Mouse (Mus musculus) gastrocnemius, postnatal 4 days (tissue): ENCODE results near the gene Clps. TPM values are rescaled to one million over a fixed set of nuclear protein-coding genes. Genes with fewer than 3 reads are reported as not detected.
"Not testable (repeated sequence)": the region's sequence is repeated elsewhere in the genome, so short reads cannot be mapped to it uniquely, and the experiment has no call there.

Experiments used
- DNase-seq, 2 experiments: peaks; one replicate each; pipeline ENCODE4 v3.0.0; 2021 to 2022; ENCODE audit warnings: low spot score in 2 of 2, mixed read lengths in 2 of 2
- long read RNA-seq, 2 experiments: library from polyadenylated mRNA; stranded (forward); transcript quantifications; one replicate each; pipeline ENCODE4 v2.0.0; 2021
- total RNA-seq, 2 experiments: library from RNA; stranded (reverse); gene quantifications; 2 replicates each; pipeline ENCODE4 v1.2.3; 2021

Clps gene
- not detected for total RNA-seq
- long read RNA-seq, experiment 1: 0 reads
- long read RNA-seq, experiment 2: 0 reads

- DNase-seq: no peak
These were observed at the start of gene Clps for GRCm38 (mm10) chr17:28560598-28560997. TSS of gene Clps (minus strand) at chr17:28560766.

DNA sequence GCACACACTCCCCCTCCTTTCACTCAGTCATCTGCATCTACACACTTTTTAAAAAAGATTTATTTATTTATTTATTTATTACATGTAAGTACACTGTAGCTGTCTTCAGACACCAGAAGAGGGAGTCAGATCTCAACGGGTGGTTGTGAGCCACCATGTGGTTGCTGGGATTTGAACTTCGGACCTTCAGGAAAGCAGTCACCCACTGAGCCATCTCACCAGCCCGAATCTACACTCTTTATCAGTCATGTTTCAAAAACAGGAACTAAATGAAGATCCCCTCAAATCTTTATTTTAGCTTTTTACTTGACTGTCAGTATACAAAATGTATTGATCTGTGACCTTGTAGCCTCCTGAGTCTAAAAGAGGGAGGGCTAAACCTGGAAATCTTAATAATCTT, 49.0 kb upstream of the Clps start:
- no peak for DNase-seq

DNA sequence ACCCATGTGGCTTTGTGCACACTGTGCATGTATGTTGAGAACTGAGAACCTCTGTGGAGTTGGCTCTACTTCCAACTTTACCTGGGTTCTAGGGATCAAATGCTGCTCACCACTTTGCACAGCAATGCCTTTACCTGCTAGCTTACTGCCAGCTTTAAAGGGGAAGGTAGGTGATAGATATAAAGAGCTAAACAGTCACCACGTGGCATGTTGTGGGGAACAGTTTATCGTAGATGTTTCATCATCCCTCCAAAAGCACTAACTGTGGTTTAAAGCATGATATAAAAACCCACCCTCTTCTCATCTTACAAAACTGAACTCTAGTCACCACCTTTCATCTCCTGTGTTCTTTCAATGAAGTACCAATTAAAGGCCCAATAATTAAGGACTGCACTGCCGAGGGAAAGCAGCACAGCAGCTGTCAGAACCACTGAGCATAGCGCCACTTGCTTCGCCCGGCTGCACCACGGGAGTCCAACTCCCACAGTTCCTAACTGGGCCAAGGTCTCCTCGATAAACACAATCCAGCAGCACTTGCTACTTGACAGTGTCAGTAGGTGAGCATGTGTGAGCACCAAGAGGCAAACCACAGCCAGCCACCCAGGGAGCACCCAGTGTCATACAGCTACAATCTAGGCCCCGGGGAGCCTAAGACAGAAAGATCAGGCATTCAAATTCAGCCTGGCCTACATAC, 41.1 kb upstream of the Clps start:
- DNase-seq: no peak

- no peak for DNase-seq
These were observed 40.2 kb upstream of the Clps start for GRCm38 (mm10) chr17:28600780-28601179.

GRCm38 (mm10) chr17:28593965-28594364, 33.4 kb upstream of the Clps start:
- no peak for DNase-seq

DNA sequence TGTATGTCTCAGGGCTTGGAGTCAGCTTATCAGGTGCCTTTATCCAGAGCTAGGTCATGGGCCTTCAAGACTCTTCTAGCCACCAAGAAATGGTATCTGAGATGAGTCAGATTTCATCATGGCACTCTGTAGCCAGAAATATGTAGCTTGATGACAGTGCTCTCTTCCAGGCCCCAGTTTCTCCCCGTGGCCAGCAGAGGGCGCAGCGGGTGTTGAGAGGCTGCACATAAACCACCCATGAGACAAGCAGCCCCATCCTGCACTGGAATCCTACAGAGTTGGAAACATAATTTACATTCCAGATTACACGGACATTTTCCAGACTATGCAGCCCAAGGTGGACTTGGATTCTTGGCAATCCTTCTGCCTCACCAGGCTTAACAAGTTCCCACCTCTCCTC, 32.4 kb upstream of the Clps start:
- peak; percentile 50 to 75 for DNase-seq

DNA sequence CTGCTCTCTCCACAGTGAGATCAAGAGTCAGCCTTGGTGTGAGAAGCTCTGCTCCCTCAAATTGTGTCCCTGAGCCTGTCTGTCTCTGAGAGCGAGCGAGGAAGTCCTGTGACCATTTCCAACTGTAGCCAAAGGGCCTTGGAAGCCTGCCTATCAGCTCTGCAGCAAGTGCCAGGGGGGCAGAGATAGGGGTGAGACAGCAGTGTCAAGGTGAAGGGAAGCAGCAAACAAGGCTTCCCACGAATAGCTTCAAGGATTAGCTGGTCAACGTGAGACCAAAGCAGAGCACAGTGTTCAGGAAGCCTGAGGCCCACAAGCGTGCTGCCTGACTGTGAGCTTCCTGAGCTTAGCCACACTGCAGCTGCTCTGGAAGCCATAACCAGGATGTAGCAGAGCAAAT, 30.9 kb upstream of the Clps start:
- no peak for DNase-seq

- no peak for DNase-seq
These were observed 30.0 kb upstream of the Clps start for GRCm38 (mm10) chr17:28590596-28590995.

DNA sequence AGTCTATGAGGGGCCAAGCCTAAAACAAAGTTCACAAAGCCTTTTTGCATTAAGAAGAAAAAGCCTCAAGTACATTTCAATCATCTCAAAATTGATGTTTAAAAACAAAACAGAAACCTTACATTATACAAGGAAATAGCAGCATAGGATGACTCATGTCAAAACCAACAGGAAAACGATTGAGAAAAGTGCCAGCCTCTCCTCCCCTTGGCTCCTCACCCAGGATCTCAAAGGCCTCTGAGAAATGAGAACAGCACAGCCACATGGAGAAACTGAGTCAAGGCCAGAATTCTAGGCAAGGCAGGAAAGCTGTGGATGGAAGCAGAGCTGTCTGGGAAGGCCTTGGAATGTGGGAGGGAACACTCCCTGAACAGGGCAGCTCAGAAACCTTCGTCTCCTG, 28.0 kb upstream of the Clps start:
- DNase-seq: no peak

- no peak for DNase-seq
These were observed 25.9 kb upstream of the Clps start for GRCm38 (mm10) chr17:28586509-28586908.

- DNase-seq: no peak
These were observed 20.5 kb upstream of the Clps start for GRCm38 (mm10) chr17:28581056-28581455.

GRCm38 (mm10) chr17:28580396-28580795, 19.8 kb upstream of the Clps start:
- peak; percentile 32 to 71 for DNase-seq

DNA sequence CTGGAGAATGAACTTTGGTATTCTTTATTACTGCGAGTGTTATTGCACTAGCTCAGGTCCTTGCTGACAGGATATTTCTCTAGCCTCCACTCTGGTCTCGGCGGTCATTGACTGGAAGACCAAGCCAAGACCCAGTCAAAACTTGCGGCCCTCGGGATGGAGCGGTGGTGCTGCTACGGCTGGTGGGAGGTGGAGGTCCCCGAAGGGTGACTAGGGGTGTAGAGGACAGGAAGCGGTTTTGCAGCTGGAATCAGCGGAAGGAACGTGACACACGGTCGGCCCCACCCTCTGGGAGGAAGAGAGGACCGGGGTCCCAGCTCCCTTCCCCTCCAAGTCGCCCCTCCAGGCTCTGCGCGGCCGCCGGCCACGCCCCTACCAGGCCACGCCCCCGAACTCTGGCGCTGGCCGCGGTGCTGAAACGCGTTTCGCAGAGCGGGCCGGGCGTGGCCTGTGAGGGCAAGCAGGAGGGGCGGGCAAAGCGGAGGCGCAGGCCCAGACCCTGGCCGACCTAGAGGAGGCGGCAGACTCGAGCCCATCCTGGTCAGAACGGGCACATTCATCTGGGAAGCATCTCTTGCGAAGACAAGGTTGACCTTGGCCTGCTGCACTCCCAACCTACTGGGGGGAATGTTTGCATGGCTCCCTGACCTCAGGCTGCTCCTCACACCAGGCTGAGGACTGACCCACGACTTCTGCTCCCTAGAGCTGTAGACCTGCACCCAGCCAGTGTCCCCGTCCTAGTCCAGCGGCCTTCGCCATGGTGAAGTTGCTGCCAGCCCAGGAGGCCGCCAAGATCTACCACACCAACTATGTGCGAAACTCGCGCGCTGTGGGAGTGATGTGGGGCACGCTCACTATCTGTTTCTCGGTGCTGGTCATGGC, 14.9 kb upstream of the Clps start, which contains the start of gene Lhfpl5:
Gene Lhfpl5 (plus strand): TSS at position 398 of the 882 bp plus-strand sequence.
- peak; percentile 39 to 46 for DNase-seq

- no peak for DNase-seq
These were observed 12.4 kb upstream of the Clps start for GRCm38 (mm10) chr17:28572941-28573340.

DNA sequence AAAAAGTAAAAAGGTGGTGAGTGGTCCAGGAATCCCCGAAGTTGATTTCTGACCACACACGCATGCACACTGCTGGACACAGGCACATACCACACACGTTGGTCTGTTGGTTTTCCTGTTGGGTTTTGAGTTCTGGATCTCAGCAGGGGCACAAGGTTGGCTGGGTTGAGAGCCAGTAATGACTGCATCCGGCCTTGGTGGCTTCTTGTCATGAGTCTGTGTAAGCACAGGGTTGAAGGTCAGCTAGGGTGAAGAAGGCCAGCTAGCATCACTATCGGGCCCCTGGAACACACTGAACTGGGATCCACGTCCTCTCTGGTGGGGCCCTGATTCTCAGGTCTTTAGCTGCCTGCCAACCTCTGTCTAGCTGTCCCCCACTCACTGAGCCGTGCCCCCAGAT, 12.0 kb upstream of the Clps start:
- DNase-seq: no peak

DNA sequence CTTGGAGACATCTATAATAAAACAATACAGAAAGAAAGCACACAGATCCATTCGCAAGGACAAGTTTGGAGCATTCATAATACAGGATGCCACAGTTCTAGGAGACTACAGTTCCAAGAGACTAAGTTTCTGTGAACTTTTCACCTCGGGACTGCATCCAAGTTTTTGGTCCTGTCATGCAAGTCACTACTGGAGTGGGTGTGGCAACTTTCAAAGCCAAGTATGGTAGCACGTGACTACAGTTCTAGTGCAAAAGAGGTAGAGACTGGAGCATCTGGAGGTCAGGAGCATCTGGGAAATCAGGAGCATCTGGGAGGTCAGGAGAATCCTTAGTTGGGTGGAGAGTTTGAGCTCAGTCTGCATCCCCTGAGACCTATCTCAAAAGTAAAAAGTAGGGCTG, 11.3 kb upstream of the Clps start:
- no peak for DNase-seq

GRCm38 (mm10) chr17:28567541-28567940, 7.0 kb upstream of the Clps start:
- DNase-seq: no peak

- DNase-seq: no peak
These were observed 4.6 kb upstream of the Clps start for GRCm38 (mm10) chr17:28565181-28565580.

GRCm38 (mm10) chr17:28561613-28562012, 1.0 kb upstream of the Clps start:
- no peak for DNase-seq

DNA sequence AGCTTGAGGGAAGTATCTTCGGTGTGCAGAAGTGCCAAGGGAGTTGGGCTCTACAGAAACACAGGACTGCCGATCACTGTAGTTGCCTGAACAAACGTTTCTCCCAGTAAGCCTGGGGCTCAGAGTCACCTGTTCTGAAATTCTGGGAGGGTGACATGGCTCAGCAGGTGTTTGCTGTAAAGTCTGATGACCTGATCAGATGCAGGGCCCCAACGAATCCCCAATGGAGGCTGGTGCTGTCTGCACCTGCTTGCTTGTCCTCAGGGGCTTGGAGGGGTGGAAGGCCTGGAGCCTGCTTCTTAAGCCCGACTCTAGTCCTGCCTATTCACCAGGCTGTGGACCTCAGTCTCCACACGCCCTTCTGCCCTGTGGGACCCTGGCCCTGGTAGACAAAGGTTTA, 2.8 kb downstream of the Clps start:
- DNase-seq: no peak

DNA sequence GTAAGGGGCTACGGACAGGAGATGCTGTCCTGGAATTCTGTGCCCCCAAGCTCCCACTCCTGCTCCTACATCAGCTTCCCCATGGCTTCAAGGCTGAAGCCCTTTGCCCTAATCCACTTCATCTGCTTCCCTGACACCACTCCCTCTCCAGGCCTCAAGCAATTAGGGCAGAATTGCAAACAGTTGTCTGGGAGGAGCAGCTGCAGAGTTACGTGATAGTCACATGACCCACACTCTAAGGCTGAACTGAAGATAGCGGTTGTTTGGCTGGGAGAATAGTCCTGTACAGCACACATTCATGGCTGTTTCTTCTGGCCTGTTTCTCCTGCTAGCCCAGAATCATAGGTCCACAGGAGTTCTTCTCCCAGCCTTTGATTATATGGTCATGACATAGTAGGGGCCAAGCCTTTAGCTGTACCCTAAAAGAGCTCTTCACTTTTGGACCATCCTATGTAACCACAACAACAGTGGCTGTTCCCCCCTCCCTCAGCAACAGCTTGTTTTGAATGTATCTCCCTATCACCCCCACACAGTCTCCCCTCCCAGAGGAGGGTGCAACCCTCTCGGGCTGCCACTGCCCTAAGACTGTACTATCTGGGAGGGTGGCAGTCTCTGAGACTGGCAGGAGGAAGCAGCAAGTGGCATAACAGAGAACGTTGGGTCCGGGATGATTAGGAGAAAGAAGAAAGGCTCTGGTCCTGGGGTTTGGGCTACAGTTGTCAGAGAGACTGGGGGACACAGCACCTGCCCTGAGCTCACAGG, 3.8 kb downstream of the Clps start:
- DNase-seq: no peak

DNA sequence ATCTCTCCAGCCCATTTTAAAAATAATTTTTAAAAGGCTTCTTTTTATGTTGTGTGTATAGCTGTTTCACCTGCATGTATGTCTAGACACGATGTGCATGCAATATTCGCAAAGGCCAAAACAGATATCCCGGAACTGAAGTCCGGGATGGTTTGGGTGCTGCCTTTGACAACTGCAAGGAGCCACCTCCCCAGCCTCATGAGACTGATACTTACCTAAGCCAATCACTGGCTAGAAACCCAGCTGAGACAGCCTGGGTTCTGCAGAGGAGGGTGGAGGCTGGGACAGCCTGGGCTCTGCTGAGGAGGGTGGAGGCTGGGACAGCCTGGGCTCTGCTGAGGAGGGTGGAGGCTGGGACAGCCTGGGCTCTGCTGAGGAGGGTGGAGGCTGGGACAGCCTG, 6.5 kb downstream of the Clps start:
- not testable (repeated sequence) for DNase-seq
